Mouse (Mus musculus): ENCODE measurements around the gene Trim44. TPM values are rescaled to one million over a fixed set of nuclear protein-coding genes. Genes with fewer than 3 reads are reported as not detected.

Gene Trim44
- polyA plus RNA-seq, 1 experiment from 2014 or later = 40.3 TPM

- H3K9ac ChIP-seq (ENCODE audit: low read depth, low read length) = no peak overlapping the region
- 59% methylated on average over 5 of the region's 5 CpGs for WGBS
- H3K4me3 ChIP-seq (ENCODE audit: low read length) = no peak overlapping the region
- H3K27me3 ChIP-seq (replicated peaks; ENCODE audit: control insufficient read depth, insufficient read depth, low read length) = no peaks in the 10 kb centered on the region
- H3K4me2 ChIP-seq (ENCODE audit: low read length) = no peak overlapping the region
- no peaks in the 10 kb centered on the region for H3K9me3 ChIP-seq (ENCODE audit: control insufficient read depth, low read length)
- 0 out of 2 replicates have a peak, but pooled peaks have one; percentile 46 for ATAC-seq
- no peaks in the 10 kb centered on the region for H3K36me3 ChIP-seq (ENCODE audit: control insufficient read depth, insufficient read depth, low read length)
- no peaks in the 10 kb centered on the region; the same call in 1 of the 2 replicates for H3K4me1 ChIP-seq (ENCODE audit: control insufficient read depth, insufficient read depth, low read depth, low read length)
- H3K27ac ChIP-seq (ENCODE audit: low read depth, low read length) = no peak overlapping the region
Measured at GRCm38 (mm10) chr2:102290041-102290440, 117.6 kb downstream of the Trim44 start.

DNA sequence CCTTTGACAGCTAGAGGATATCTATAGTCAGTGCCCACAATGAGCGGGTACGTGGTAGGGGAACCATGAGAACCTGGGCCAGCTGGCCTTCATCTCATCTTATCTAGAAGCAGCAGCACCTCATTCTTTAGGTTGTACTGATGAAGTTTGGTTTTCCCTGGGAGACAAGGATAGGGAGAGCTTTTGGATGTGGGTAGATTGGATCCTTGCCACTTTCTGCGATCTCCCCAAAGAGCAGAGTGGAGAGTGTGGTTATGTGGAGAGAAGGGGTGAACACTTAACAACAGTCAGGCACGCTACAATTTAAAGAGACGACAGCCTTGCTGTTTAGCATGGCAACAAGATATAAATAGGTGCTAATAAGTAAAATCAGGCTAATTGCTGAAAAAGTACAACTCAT, 119.0 kb downstream of the Trim44 start:
- H3K9me3 ChIP-seq (ENCODE audit: control insufficient read depth, low read length) = no peaks in the 10 kb centered on the region
- H3K4me1 ChIP-seq (ENCODE audit: control insufficient read depth, insufficient read depth, low read depth, low read length) = no peaks in the 10 kb centered on the region
- no peak overlapping the region for H3K4me2 ChIP-seq (ENCODE audit: low read length)
- H3K4me3 ChIP-seq (ENCODE audit: low read length) = no peak overlapping the region
- no peaks in the 10 kb centered on the region for H3K27me3 ChIP-seq (replicated peaks; ENCODE audit: control insufficient read depth, insufficient read depth, low read length)
- no peaks in the 10 kb centered on the region for H3K36me3 ChIP-seq (ENCODE audit: control insufficient read depth, insufficient read depth, low read length)
- no peak for ATAC-seq
- 82% methylated on average over 5 of the region's 5 CpGs for WGBS
- no peak overlapping the region for H3K9ac ChIP-seq (ENCODE audit: low read depth, low read length)
- H3K27ac ChIP-seq (ENCODE audit: low read depth, low read length) = no peak overlapping the region

DNA sequence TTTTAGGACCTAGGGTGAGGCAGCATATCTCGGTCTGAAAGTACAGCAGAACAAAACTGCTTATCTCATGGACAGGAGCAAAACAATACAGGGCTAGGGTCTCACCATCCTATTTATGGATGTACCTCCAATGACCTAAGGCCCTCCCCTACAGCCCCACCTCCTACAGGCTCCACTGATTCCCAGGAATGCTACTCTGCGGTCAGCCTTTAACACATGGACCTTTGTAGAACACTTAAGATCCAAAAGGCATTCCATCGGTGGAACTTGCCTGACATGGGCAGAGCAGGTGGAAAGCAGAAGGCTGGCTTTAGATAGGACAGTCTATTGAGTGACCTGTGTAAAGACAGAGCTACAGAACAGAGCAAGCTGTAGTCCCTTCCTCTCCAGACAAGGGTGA, 120.3 kb downstream of the Trim44 start:
- H3K9ac ChIP-seq (ENCODE audit: low read depth, low read length) = no peak overlapping the region
- no peaks in the 10 kb centered on the region for H3K27me3 ChIP-seq (replicated peaks; ENCODE audit: control insufficient read depth, insufficient read depth, low read length)
- H3K9me3 ChIP-seq (ENCODE audit: control insufficient read depth, low read length) = no peaks in the 10 kb centered on the region
- H3K27ac ChIP-seq (ENCODE audit: low read depth, low read length) = no peak overlapping the region
- 72% methylated on average over 3 of the region's 3 CpGs for WGBS
- ATAC-seq = no peak
- no peaks in the 10 kb centered on the region for H3K4me1 ChIP-seq (ENCODE audit: control insufficient read depth, insufficient read depth, low read depth, low read length)
- no peak overlapping the region for H3K4me3 ChIP-seq (ENCODE audit: low read length)
- no peak overlapping the region for H3K4me2 ChIP-seq (ENCODE audit: low read length)
- H3K36me3 ChIP-seq (ENCODE audit: control insufficient read depth, insufficient read depth, low read length) = no peaks in the 10 kb centered on the region

DNA sequence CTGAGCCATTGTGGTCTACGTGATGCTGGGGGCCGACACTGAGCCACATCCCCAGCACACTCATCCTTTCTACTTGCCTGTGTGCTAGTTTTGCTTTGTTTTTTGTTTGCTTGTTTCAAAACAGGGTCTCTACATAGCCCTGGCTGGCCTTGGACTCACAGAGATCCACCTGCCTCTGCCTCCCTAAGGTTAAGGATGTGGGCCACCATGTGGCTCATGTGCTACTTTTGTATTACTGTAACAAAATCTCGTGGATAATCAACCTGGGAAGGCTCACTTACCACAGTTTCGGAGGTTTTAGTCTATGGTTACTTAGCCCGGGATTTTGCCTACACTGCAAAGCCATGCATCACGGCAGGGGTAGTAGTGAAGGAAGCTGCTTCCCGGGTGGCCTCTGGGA, 125.5 kb downstream of the Trim44 start:
- Histone ChIP-seq H3K9ac (ENCODE audit: low read depth, low read length) (no peak overlapping the region), H3K4me3 (ENCODE audit: low read length) (no peak overlapping the region), H3K36me3 (ENCODE audit: control insufficient read depth, insufficient read depth, low read length) (no peaks in the 10 kb centered on the region), H3K4me1 (ENCODE audit: control insufficient read depth, insufficient read depth, low read depth, low read length) (no peaks in the 10 kb centered on the region), H3K27me3 (replicated peaks; ENCODE audit: control insufficient read depth, insufficient read depth, low read length) (no peaks in the 10 kb centered on the region), H3K9me3 (ENCODE audit: control insufficient read depth, low read length) (no peaks in the 10 kb centered on the region), H3K4me2 (ENCODE audit: low read length) (no peak overlapping the region), H3K27ac (ENCODE audit: low read depth, low read length) (no peak overlapping the region)
- no peak for ATAC-seq
- WGBS = 86% methylated on average over 7 of the region's 7 CpGs

DNA sequence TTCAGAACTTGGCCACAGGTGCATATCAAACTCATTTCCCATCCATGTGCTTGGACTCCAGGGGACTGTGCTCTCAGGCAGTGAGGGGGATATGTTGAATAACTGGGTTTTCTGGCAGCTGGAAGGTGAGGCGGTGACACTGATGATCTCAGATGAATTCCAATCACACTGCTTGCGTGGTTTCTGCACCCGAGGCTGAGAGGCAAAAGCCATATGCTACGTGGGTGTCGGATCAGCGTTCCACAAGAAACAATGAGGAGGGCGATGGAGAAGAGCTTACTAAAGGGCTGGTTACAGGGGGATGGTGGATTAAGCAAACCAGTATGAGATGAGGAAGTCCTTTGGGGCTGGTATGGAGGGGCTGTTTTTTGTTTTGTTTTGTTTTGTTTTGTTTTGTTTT, 127.8 kb downstream of the Trim44 start:
- H3K27me3 ChIP-seq (replicated peaks; ENCODE audit: control insufficient read depth, insufficient read depth, low read length) = no peaks in the 10 kb centered on the region
- WGBS = 67% methylated on average over 7 of the region's 7 CpGs

GRCm38 (mm10) chr2:102277946-102278345, 129.7 kb downstream of the Trim44 start:
- no peaks in the 10 kb centered on the region for H3K36me3 ChIP-seq (ENCODE audit: control insufficient read depth, insufficient read depth, low read length)
- H3K4me3 ChIP-seq (ENCODE audit: low read length) = no peak overlapping the region
- 47% methylated on average over 1 of the region's 1 CpGs for WGBS
- H3K9ac ChIP-seq (ENCODE audit: low read depth, low read length) = no peak overlapping the region
- H3K27ac ChIP-seq (ENCODE audit: low read depth, low read length) = no peak overlapping the region
- no peak overlapping the region for H3K4me2 ChIP-seq (ENCODE audit: low read length)
- H3K27me3 ChIP-seq (replicated peaks; ENCODE audit: control insufficient read depth, insufficient read depth, low read length) = no peaks in the 10 kb centered on the region
- no peak for ATAC-seq
- no peaks in the 10 kb centered on the region for H3K4me1 ChIP-seq (ENCODE audit: control insufficient read depth, insufficient read depth, low read depth, low read length)
- H3K9me3 ChIP-seq (ENCODE audit: control insufficient read depth, low read length) = no peaks in the 10 kb centered on the region

More for the DNA sequence above, 127.8 kb downstream of the Trim44 start:
- no peaks in the 10 kb centered on the region for H3K36me3 ChIP-seq (ENCODE audit: control insufficient read depth, insufficient read depth, low read length)
- H3K4me1 ChIP-seq (ENCODE audit: control insufficient read depth, insufficient read depth, low read depth, low read length) = no peaks in the 10 kb centered on the region
- H3K9me3 ChIP-seq (ENCODE audit: control insufficient read depth, low read length) = no peaks in the 10 kb centered on the region
- no peak for ATAC-seq
- no peak overlapping the region for H3K4me2 ChIP-seq (ENCODE audit: low read length)
- no peak overlapping the region for H3K9ac ChIP-seq (ENCODE audit: low read depth, low read length)
- H3K27ac ChIP-seq (ENCODE audit: low read depth, low read length) = no peak overlapping the region
- H3K4me3 ChIP-seq (ENCODE audit: low read length) = no peak overlapping the region

DNA sequence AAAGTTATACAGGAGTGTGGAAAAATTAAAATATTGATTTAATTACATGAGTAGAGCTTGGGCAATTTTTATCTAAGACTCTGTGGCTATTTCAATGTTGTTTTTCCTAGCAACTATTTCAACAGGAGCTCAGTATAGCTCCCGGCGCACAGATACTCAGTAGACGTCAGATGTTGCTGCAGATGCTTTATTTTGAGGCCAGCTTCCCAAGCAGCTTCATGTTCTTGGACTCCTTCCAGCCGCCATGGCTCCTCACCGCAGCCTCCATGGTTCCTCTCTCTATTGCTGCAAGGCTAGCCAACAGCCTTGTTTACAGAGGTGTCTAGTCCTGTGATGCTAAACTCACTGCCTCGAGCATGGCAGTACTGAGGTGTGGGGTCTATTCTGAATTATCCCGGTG, 134.3 kb downstream of the Trim44 start:
- no peak for ATAC-seq
- no peaks in the 10 kb centered on the region for H3K36me3 ChIP-seq (ENCODE audit: control insufficient read depth, insufficient read depth, low read length)
- H3K27me3 ChIP-seq (replicated peaks; ENCODE audit: control insufficient read depth, insufficient read depth, low read length) = no peaks in the 10 kb centered on the region
- no peaks in the 10 kb centered on the region for H3K9me3 ChIP-seq (ENCODE audit: control insufficient read depth, low read length)
- no peaks in the 10 kb centered on the region for H3K4me1 ChIP-seq (ENCODE audit: control insufficient read depth, insufficient read depth, low read depth, low read length)
- WGBS = 65% methylated on average over 7 of the region's 7 CpGs
- no peak overlapping the region for H3K9ac ChIP-seq (ENCODE audit: low read depth, low read length)
- no peak overlapping the region for H3K4me3 ChIP-seq (ENCODE audit: low read length)
- H3K4me2 ChIP-seq (ENCODE audit: low read length) = no peak overlapping the region
- no peak overlapping the region for H3K27ac ChIP-seq (ENCODE audit: low read depth, low read length)

DNA sequence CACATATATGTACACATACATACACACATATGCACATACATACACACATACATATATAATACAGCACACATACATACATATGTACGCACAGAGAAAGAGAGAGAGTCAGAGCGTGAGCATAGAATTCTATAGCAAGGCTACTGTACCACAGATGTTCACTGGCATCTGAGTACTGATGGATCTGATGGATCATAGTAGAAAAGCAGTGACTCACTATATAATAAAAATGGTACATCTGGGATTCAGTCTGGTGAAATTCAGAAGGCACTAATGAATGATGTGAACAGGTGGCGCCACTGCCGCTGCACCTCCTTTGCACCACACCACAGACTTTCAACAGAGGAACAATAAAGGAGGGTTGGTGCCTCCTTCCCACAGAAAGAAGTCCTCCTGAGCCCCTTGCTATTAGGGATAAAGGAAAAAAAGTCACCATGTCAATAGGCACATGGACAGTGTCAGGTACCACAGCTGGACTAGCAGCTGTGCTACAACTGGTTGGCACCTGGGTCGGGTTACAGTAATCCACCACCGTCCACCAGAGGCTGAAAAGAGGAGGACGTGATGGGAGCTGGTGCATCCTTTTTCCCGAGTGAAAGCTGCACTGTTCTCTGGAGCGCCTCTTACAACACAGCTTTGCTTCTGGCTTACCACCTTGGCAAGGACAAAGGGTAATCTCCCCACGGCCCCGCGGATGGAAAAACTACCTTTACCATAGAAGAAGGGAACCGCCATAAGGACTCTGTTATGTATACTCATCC, 139.9 kb downstream of the Trim44 start:
- Histone ChIP-seq H3K9me3 (ENCODE audit: control insufficient read depth, low read length) (no peaks in the 10 kb centered on the region), H3K27ac (ENCODE audit: low read depth, low read length) (no peak overlapping the region), H3K4me3 (ENCODE audit: low read length) (no peak overlapping the region), H3K4me1 (ENCODE audit: control insufficient read depth, insufficient read depth, low read depth, low read length) (no peaks in the 10 kb centered on the region), H3K36me3 (ENCODE audit: control insufficient read depth, insufficient read depth, low read length) (no peaks in the 10 kb centered on the region), H3K27me3 (replicated peaks; ENCODE audit: control insufficient read depth, insufficient read depth, low read length) (no peaks in the 10 kb centered on the region), H3K4me2 (ENCODE audit: low read length) (no peak overlapping the region), H3K9ac (ENCODE audit: low read depth, low read length) (no peak overlapping the region)
- 71% methylated on average over 13 of the region's 13 CpGs for WGBS
- ATAC-seq = no peak

- 91% methylated on average over 3 of the region's 3 CpGs for WGBS
Measured at GRCm38 (mm10) chr2:102266911-102267310, 140.7 kb downstream of the Trim44 start.

More at GRCm38 (mm10) chr2:102266911-102267310, 140.7 kb downstream of the Trim44 start:
- no peaks in the 10 kb centered on the region for H3K27me3 ChIP-seq (replicated peaks; ENCODE audit: control insufficient read depth, insufficient read depth, low read length)
- no peak overlapping the region for H3K9ac ChIP-seq (ENCODE audit: low read depth, low read length)
- no peaks in the 10 kb centered on the region for H3K4me1 ChIP-seq (ENCODE audit: control insufficient read depth, insufficient read depth, low read depth, low read length)
- no peaks in the 10 kb centered on the region for H3K9me3 ChIP-seq (ENCODE audit: control insufficient read depth, low read length)
- no peak overlapping the region for H3K4me2 ChIP-seq (ENCODE audit: low read length)
- ATAC-seq = no peak
- H3K36me3 ChIP-seq (ENCODE audit: control insufficient read depth, insufficient read depth, low read length) = no peaks in the 10 kb centered on the region
- H3K4me3 ChIP-seq (ENCODE audit: low read length) = no peak overlapping the region
- no peak overlapping the region for H3K27ac ChIP-seq (ENCODE audit: low read depth, low read length)
